Mouse (Mus musculus) central nervous system, embryonic 11.5 days (tissue): ENCODE results near the gene Mplkip. TPM values are rescaled to one million over a fixed set of nuclear protein-coding genes. Genes with fewer than 3 reads are reported as not detected.

Source experiments
- polyA plus RNA-seq: library from polyadenylated mRNA; depleted of rRNA; stranded (reverse); fragments of >200 nt; gene quantifications from 2 replicates; pipeline ENCODE4 v1.2.3, GENCODE M21; 2012; rRNA removed

Mplkip gene
- 12.0 and 23.5 TPM in 2 replicates for polyA plus RNA-seq

GRCm38 (mm10) chr13:17694911-17695699 lies at the start of gene Mplkip, which contains the start of gene Sugct:
Gene Mplkip (plus strand): TSS chr13:17695192.
Gene Sugct (minus strand): TSS chr13:17695553.

Other genes starting within 250 kb of the Mplkip start
- gene Sugct, start 361 bp downstream of the Mplkip start, polyA plus RNA-seq = 0.46 and 1.2 TPM in 2 replicates
- 30.7 and 40.6 TPM in 2 replicates for gene Cdk13, start 109.9 kb downstream of the Mplkip start, polyA plus RNA-seq
- gene Rala, start 249.0 kb downstream of the Mplkip start, polyA plus RNA-seq = 75.6 and 79.4 TPM in 2 replicates